Mouse (Mus musculus): ENCODE results near the gene Pim3.

DNA sequence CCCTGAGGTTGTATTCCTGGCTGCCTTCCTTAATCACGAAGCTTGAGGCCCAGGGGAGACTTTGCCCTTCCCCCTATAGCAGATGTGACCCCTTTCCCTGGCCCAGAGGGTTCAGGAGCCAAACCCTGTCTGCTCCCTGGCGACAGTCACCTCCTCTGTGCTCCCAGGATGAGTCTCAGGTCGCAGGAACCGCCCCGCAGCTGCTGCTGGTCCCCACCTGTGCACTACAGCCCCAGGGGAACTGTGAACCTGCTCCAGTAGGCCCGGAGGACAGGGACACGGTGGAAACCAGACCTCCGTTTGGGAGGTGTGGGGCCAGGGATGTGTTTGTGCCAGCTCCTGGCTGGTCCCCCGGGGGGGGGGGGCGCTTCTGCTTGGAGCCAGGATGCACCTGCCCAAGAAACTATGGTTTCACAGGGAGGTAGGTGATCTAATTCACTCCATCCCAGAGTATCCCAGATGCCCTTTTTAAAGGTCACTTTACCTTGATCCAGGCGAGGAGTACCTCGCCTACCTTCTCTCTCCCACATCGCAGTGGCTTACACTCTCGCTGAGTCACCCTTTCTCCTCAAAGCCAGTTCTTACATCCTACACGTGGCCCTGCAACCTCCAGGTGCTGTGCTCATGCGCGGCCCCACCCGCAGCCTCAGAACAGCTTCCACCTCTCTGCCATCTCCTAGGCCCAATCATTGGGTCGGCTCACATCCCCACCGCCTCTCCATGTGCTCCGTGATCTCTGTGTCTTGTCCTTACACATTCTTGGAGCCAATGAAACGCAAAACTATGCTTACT lies 19.5 kb downstream of the Pim3 start:
- no peak for TF ChIP-seq CTCF (IDR thresholded peaks at IDR 0.05; ENCODE audit: extremely low read depth, insufficient read length, insufficient replicate concordance, low read depth, low read length)
- no peak for TF ChIP-seq POLR2A (IDR thresholded peaks at IDR 0.05; ENCODE audit: low read depth, low read length)
